Mouse (Mus musculus): ENCODE results near the gene Tshz2. TPM values are rescaled to one million over a fixed set of nuclear protein-coding genes. Genes with fewer than 3 reads are reported as not detected.
A peak's percentile ranks its signal among the peaks of the same experiment; 100 is the strongest.

Gene Tshz2
- polyA plus RNA-seq, 1 experiment from 2014 or later, result 3.4 TPM

GRCm38 (mm10) chr2:170006829-170007228, 374.0 kb downstream of the Tshz2 start:
- no peaks in the 10 kb centered on the region for H3K9me3 ChIP-seq (ENCODE audit: low read length)
- DNase-seq (ENCODE audit: low spot score) (no peak), ATAC-seq (no peak)
- H3K27ac ChIP-seq (ENCODE audit: low read length), result no peak overlapping the region
- no peak overlapping the region for H3K4me3 ChIP-seq (ENCODE audit: low read depth, low read length)
- no peaks in the 10 kb centered on the region for H3K27me3 ChIP-seq (replicated peaks; ENCODE audit: insufficient read depth, low read length)
- 65% methylated on average over 8 of the region's 8 CpGs for WGBS
- no peaks in the 10 kb centered on the region for H3K36me3 ChIP-seq (ENCODE audit: insufficient read depth, low read length)
- H3K4me1 ChIP-seq (ENCODE audit: insufficient read depth, low read depth, low read length), result no peaks in the 10 kb centered on the region
- no peak overlapping the region for H3K4me2 ChIP-seq (replicated peaks; ENCODE audit: low read depth, low read length)
- no peak overlapping the region for H3K9ac ChIP-seq (replicated peaks; ENCODE audit: low read depth)
- TF ChIP-seq CTCF (IDR thresholded peaks at IDR 0.05), result no peak
- no peak for TF ChIP-seq EP300 (IDR thresholded peaks at IDR 0.05)

- no peak overlapping the region for H3K4me3 ChIP-seq (ENCODE audit: low read depth, low read length)
- H3K36me3 ChIP-seq (ENCODE audit: insufficient read depth, low read length), result no peaks in the 10 kb centered on the region
- DNase-seq (ENCODE audit: low spot score) (peak; percentile 61), ATAC-seq (peak; percentile 27; the same call in 1 of the 2 replicates)
- TF ChIP-seq CTCF (IDR thresholded peaks at IDR 0.05), result no peak
- no peak for TF ChIP-seq EP300 (IDR thresholded peaks at IDR 0.05)
- no peak overlapping the region for H3K9ac ChIP-seq (replicated peaks; ENCODE audit: low read depth)
- H3K27ac ChIP-seq (ENCODE audit: low read length), result no peak overlapping the region
- no peak overlapping the region for H3K4me2 ChIP-seq (replicated peaks; ENCODE audit: low read depth, low read length)
- no peaks in the 10 kb centered on the region for H3K4me1 ChIP-seq (ENCODE audit: insufficient read depth, low read depth, low read length)
- WGBS, result 57% methylated on average over 6 of the region's 6 CpGs
- no peaks in the 10 kb centered on the region for H3K27me3 ChIP-seq (replicated peaks; ENCODE audit: insufficient read depth, low read length)
- no peaks in the 10 kb centered on the region for H3K9me3 ChIP-seq (ENCODE audit: low read length)
Observed at GRCm38 (mm10) chr2:170007426-170007958, 374.7 kb downstream of the Tshz2 start.

GRCm38 (mm10) chr2:170009729-170010128, 376.9 kb downstream of the Tshz2 start:
- H3K4me3 ChIP-seq (ENCODE audit: low read depth, low read length), result no peak overlapping the region
- H3K4me2 ChIP-seq (replicated peaks; ENCODE audit: low read depth, low read length), result no peak overlapping the region
- TF ChIP-seq EP300 (IDR thresholded peaks at IDR 0.05) (no peak), CTCF (IDR thresholded peaks at IDR 0.05) (no peak)
- ATAC-seq, result no peak
- H3K36me3 ChIP-seq (ENCODE audit: insufficient read depth, low read length), result no peaks in the 10 kb centered on the region
- no peaks in the 10 kb centered on the region for H3K4me1 ChIP-seq (ENCODE audit: insufficient read depth, low read depth, low read length)
- H3K9me3 ChIP-seq (ENCODE audit: low read length), result no peaks in the 10 kb centered on the region
- H3K27ac ChIP-seq (ENCODE audit: low read length), result no peak overlapping the region
- H3K27me3 ChIP-seq (replicated peaks; ENCODE audit: insufficient read depth, low read length), result no peaks in the 10 kb centered on the region
- 76% methylated on average over 11 of the region's 11 CpGs for WGBS
- H3K9ac ChIP-seq (replicated peaks; ENCODE audit: low read depth), result no peak overlapping the region
- DNase-seq (ENCODE audit: low spot score), result no peak

GRCm38 (mm10) chr2:170011858-170012257, 379.0 kb downstream of the Tshz2 start:
- 55% methylated on average over 8 of the region's 8 CpGs for WGBS
- no peak for ATAC-seq
- Histone ChIP-seq H3K9ac (replicated peaks; ENCODE audit: low read depth) (no peak overlapping the region), H3K4me3 (ENCODE audit: low read depth, low read length) (no peak overlapping the region), H3K4me2 (replicated peaks; ENCODE audit: low read depth, low read length) (no peak overlapping the region), H3K27ac (ENCODE audit: low read length) (no peak overlapping the region), H3K36me3 (ENCODE audit: insufficient read depth, low read length) (no peaks in the 10 kb centered on the region), H3K9me3 (ENCODE audit: low read length) (no peaks in the 10 kb centered on the region), H3K4me1 (ENCODE audit: insufficient read depth, low read depth, low read length) (no peaks in the 10 kb centered on the region), H3K27me3 (replicated peaks; ENCODE audit: insufficient read depth, low read length) (no peaks in the 10 kb centered on the region)
- TF ChIP-seq CTCF (IDR thresholded peaks at IDR 0.05), result no peak
- no peak for DNase-seq (ENCODE audit: low spot score)

GRCm38 (mm10) chr2:170017302-170017701, 384.5 kb downstream of the Tshz2 start:
- H3K27me3 ChIP-seq (replicated peaks; ENCODE audit: insufficient read depth, low read length), result no peaks in the 10 kb centered on the region
- H3K4me2 ChIP-seq (replicated peaks; ENCODE audit: low read depth, low read length), result no peak overlapping the region
- no peaks in the 10 kb centered on the region for H3K9me3 ChIP-seq (ENCODE audit: low read length)
- no peak overlapping the region for H3K27ac ChIP-seq (ENCODE audit: low read length)
- ATAC-seq (no peak), DNase-seq (ENCODE audit: low spot score) (no peak)
- no peaks in the 10 kb centered on the region for H3K4me1 ChIP-seq (ENCODE audit: insufficient read depth, low read depth, low read length)
- H3K4me3 ChIP-seq (ENCODE audit: low read depth, low read length), result no peak overlapping the region
- no peak for TF ChIP-seq EP300 (IDR thresholded peaks at IDR 0.05)
- TF ChIP-seq CTCF (IDR thresholded peaks at IDR 0.05), result no peak
- no peaks in the 10 kb centered on the region for H3K36me3 ChIP-seq (ENCODE audit: insufficient read depth, low read length)
- no peak overlapping the region for H3K9ac ChIP-seq (replicated peaks; ENCODE audit: low read depth)
- 45% methylated on average over 6 of the region's 6 CpGs for WGBS

- no peak overlapping the region for H3K9ac ChIP-seq (replicated peaks; ENCODE audit: low read depth)
- no peaks in the 10 kb centered on the region for H3K27me3 ChIP-seq (replicated peaks; ENCODE audit: insufficient read depth, low read length)
- no peak overlapping the region for H3K27ac ChIP-seq (ENCODE audit: low read length)
- H3K4me3 ChIP-seq (ENCODE audit: low read depth, low read length), result no peak overlapping the region
- H3K36me3 ChIP-seq (ENCODE audit: insufficient read depth, low read length), result no peaks in the 10 kb centered on the region
- no peak for TF ChIP-seq EP300 (IDR thresholded peaks at IDR 0.05)
- TF ChIP-seq CTCF (IDR thresholded peaks at IDR 0.05), result no peak
- H3K4me1 ChIP-seq (ENCODE audit: insufficient read depth, low read depth, low read length), result no peaks in the 10 kb centered on the region
- H3K9me3 ChIP-seq (ENCODE audit: low read length), result no peaks in the 10 kb centered on the region
- H3K4me2 ChIP-seq (replicated peaks; ENCODE audit: low read depth, low read length), result no peak overlapping the region
- ATAC-seq, result no peak
- DNase-seq (ENCODE audit: low spot score), result no peak
- WGBS, result 60% methylated on average over 7 of the region's 7 CpGs
Observed at GRCm38 (mm10) chr2:170017926-170018325, 385.1 kb downstream of the Tshz2 start.

- ATAC-seq (no peak), DNase-seq (ENCODE audit: low spot score) (no peak)
- no peak for TF ChIP-seq CTCF (IDR thresholded peaks at IDR 0.05)
- no peak for TF ChIP-seq EP300 (IDR thresholded peaks at IDR 0.05)
- Histone ChIP-seq H3K27me3 (replicated peaks; ENCODE audit: insufficient read depth, low read length) (no peaks in the 10 kb centered on the region), H3K9ac (replicated peaks; ENCODE audit: low read depth) (no peak overlapping the region), H3K4me2 (replicated peaks; ENCODE audit: low read depth, low read length) (no peak overlapping the region), H3K36me3 (ENCODE audit: insufficient read depth, low read length) (no peaks in the 10 kb centered on the region), H3K4me1 (ENCODE audit: insufficient read depth, low read depth, low read length) (no peaks in the 10 kb centered on the region), H3K9me3 (ENCODE audit: low read length) (no peaks in the 10 kb centered on the region), H3K4me3 (ENCODE audit: low read depth, low read length) (no peak overlapping the region), H3K27ac (ENCODE audit: low read length) (no peak overlapping the region)
- WGBS, result 64% methylated on average over 5 of the region's 5 CpGs
Observed at GRCm38 (mm10) chr2:170022953-170023352, 390.1 kb downstream of the Tshz2 start.

Measured in lung, postnatal 0 days (tissue).